Mouse (Mus musculus) forebrain, embryonic 10.5 days (tissue): Measurements from ENCODE around the gene Lin37. TPM values are rescaled to one million over a fixed set of nuclear protein-coding genes. Genes with fewer than 3 reads are reported as not detected.

Source experiments
- DNase-seq: peaks from one replicate; pipeline ENCODE4 v3.0.0-alpha.2; 2017; ENCODE audit warnings: low spot score; ENCODE audit errors: extremely low spot score
- H3K27ac ChIP-seq: fragments of 300-500 bp; sonication (generic); 2 replicates; pipeline ENCODE4 v1.5.1; 2016; ENCODE audit warnings: mild to moderate bottlenecking
- H3K27me3 ChIP-seq: fragments of 300-500 bp; sonication (generic); 2 replicates; pipeline ENCODE4 v1.6.1; 2016; ENCODE audit warnings: mild to moderate bottlenecking; ENCODE audit not compliant: poor library complexity, severe bottlenecking
- H3K36me3 ChIP-seq: fragments of 300-500 bp; sonication (generic); replicated peaks from 2 replicates; pipeline ENCODE4 v1.6.1; 2016; ENCODE audit warnings: mild to moderate bottlenecking, moderate library complexity
- H3K4me1 ChIP-seq: fragments of 300-500 bp; sonication (generic); 2 replicates; pipeline ENCODE4 v1.6.1; 2016
- H3K4me3 ChIP-seq: fragments of 300-500 bp; sonication (generic); 2 replicates; pipeline ENCODE4 v1.5.1; 2016; ENCODE audit warnings: mild to moderate bottlenecking, moderate library complexity
- H3K9me3 ChIP-seq: fragments of 300-500 bp; sonication (generic); 2 replicates; pipeline ENCODE4 v1.6.1; 2016; ENCODE audit warnings: mild to moderate bottlenecking, moderate library complexity
- WGBS: fragments of 180-500 bp; shearing (Covaris S2); methylation state at CpG from one replicate; pipeline ENCODE4 v1.1.7; 2016; 5-methylcytosine and 5-hydroxymethylcytosine counted together
- polyA plus RNA-seq: library from polyadenylated mRNA; unstranded; fragments of >200 nt; fragmentation: Nextera tagmentation; extraction: Ambion mirVana; gene quantifications from 2 replicates; pipeline ENCODE4 v1.2.1, GENCODE M21; 2016

The Lin37 gene
- polyA plus RNA-seq, 1 experiment from 2014 or later, result 40.7 TPM

- under 1% methylated on average over 66 of the region's 84 CpGs for WGBS
- peak within 1 kb of the TSS; percentile 97 for H3K27ac ChIP-seq
- H3K4me1 ChIP-seq, result peaks cover 43% of the 10 kb centered on the region
- H3K9me3 ChIP-seq, result no peaks in the 10 kb centered on the region
- H3K36me3 ChIP-seq, result peaks cover 49% of the 10 kb centered on the region
- peaks cover 21% of the 10 kb centered on the region for H3K27me3 ChIP-seq
- DNase-seq, result peak; percentile 97
- H3K4me3 ChIP-seq, result peak within 1 kb of the TSS; percentile 75
Measured at GRCm38 (mm10) chr7:30534633-30535577, 24.7 kb downstream of the Lin37 start, which contains the start of gene Arhgap33. TSS of gene Arhgap33 (minus strand) at chr7:30535060.

GRCm38 (mm10) chr7:30533941-30534632 lies 25.6 kb downstream of the Lin37 start:
- WGBS, result 7% methylated on average over 26 of the region's 26 CpGs
- DNase-seq, result peak; percentile 53
- Histone ChIP-seq H3K4me1 (peaks cover 43% of the 10 kb centered on the region), H3K36me3 (peaks cover 49% of the 10 kb centered on the region), H3K4me3 (peak overlapping the region; percentile 75), H3K27ac (peak overlapping the region; percentile 97), H3K9me3 (no peaks in the 10 kb centered on the region), H3K27me3 (peaks cover 21% of the 10 kb centered on the region)

GRCm38 (mm10) chr7:30532931-30533330 lies 26.7 kb downstream of the Lin37 start:
- H3K36me3 ChIP-seq, result peaks cover 52% of the 10 kb centered on the region
- WGBS, result 7% methylated on average over 8 of the region's 8 CpGs
- no peak for DNase-seq
- peak overlapping the region; percentile 54; the same call in 1 of the 2 replicates for H3K27ac ChIP-seq
- peak overlapping the region; percentile 75 for H3K4me3 ChIP-seq
- H3K9me3 ChIP-seq, result no peaks in the 10 kb centered on the region
- peaks cover 26% of the 10 kb centered on the region for H3K27me3 ChIP-seq
- peaks cover 43% of the 10 kb centered on the region for H3K4me1 ChIP-seq

GRCm38 (mm10) chr7:30531291-30531815 lies 28.3 kb downstream of the Lin37 start:
- 92% methylated on average over 9 of the region's 9 CpGs for WGBS
- Histone ChIP-seq H3K4me1 (peaks cover 51% of the 10 kb centered on the region), H3K9me3 (no peaks in the 10 kb centered on the region), H3K27ac (no peak overlapping the region), H3K27me3 (peaks cover 41% of the 10 kb centered on the region), H3K36me3 (peaks cover 67% of the 10 kb centered on the region), H3K4me3 (no peak overlapping the region)
- no peak for DNase-seq

- H3K4me1 ChIP-seq, result peaks cover 22% of the 10 kb centered on the region
- H3K9me3 ChIP-seq, result no peaks in the 10 kb centered on the region
- no peak for DNase-seq
- H3K27me3 ChIP-seq, result peaks cover 51% of the 10 kb centered on the region
- H3K27ac ChIP-seq, result peak overlapping the region; percentile 44; the same call in 1 of the 2 replicates
- 79% methylated on average over 14 of the region's 14 CpGs for WGBS
- H3K36me3 ChIP-seq, result peaks cover 97% of the 10 kb centered on the region
- no peak overlapping the region for H3K4me3 ChIP-seq
Measured at GRCm38 (mm10) chr7:30526981-30527380, 32.7 kb downstream of the Lin37 start.

- DNase-seq, result no peak
- 17% methylated on average over 17 of the region's 17 CpGs for WGBS
- Histone ChIP-seq H3K36me3 (peaks cover 91% of the 10 kb centered on the region), H3K4me3 (peak overlapping the region; percentile 10), H3K27ac (peak overlapping the region; percentile 44; the same call in 1 of the 2 replicates), H3K27me3 (peaks cover 50% of the 10 kb centered on the region), H3K4me1 (peaks cover 19% of the 10 kb centered on the region), H3K9me3 (no peaks in the 10 kb centered on the region)
Measured at GRCm38 (mm10) chr7:30526399-30526798, 33.2 kb downstream of the Lin37 start.

GRCm38 (mm10) chr7:30525954-30526353 lies 33.7 kb downstream of the Lin37 start:
- H3K27me3 ChIP-seq, result peaks cover 50% of the 10 kb centered on the region
- peak overlapping the region; percentile 44; the same call in 1 of the 2 replicates for H3K27ac ChIP-seq
- no peaks in the 10 kb centered on the region for H3K9me3 ChIP-seq
- peaks cover 21% of the 10 kb centered on the region for H3K4me1 ChIP-seq
- H3K36me3 ChIP-seq, result peaks cover 87% of the 10 kb centered on the region
- no peak for DNase-seq
- peak overlapping the region; percentile 10; the same call in 1 of the 2 replicates for H3K4me3 ChIP-seq
- WGBS, result 26% methylated on average over 10 of the region's 10 CpGs

GRCm38 (mm10) chr7:30524487-30524886 lies 35.2 kb downstream of the Lin37 start:
- Histone ChIP-seq H3K4me1 (peaks cover 31% of the 10 kb centered on the region), H3K27ac (no peak overlapping the region), H3K4me3 (no peak overlapping the region), H3K9me3 (no peaks in the 10 kb centered on the region), H3K36me3 (peaks cover 72% of the 10 kb centered on the region), H3K27me3 (peaks cover 50% of the 10 kb centered on the region)
- DNase-seq, result no peak
- WGBS, result 83% methylated on average over 6 of the region's 6 CpGs

GRCm38 (mm10) chr7:30522871-30523270 lies 36.8 kb downstream of the Lin37 start:
- Histone ChIP-seq H3K27ac (no peak overlapping the region), H3K36me3 (peaks cover 56% of the 10 kb centered on the region)
- WGBS, result 87% methylated on average over 10 of the region's 10 CpGs

GRCm38 (mm10) chr7:30520856-30521255 lies 38.8 kb downstream of the Lin37 start:
- H3K36me3 ChIP-seq, result peaks cover 36% of the 10 kb centered on the region
- peak overlapping the region; percentile 31; the same call in 1 of the 2 replicates for H3K27ac ChIP-seq
- H3K4me1 ChIP-seq, result peaks cover 23% of the 10 kb centered on the region
- WGBS, result 75% methylated on average over 5 of the region's 5 CpGs
- no peaks in the 10 kb centered on the region for H3K9me3 ChIP-seq
- DNase-seq, result no peak
- no peak overlapping the region for H3K4me3 ChIP-seq
- peaks cover 25% of the 10 kb centered on the region for H3K27me3 ChIP-seq

More at GRCm38 (mm10) chr7:30522871-30523270, 36.8 kb downstream of the Lin37 start:
- H3K4me3 ChIP-seq, result no peak overlapping the region
- H3K27me3 ChIP-seq, result peaks cover 44% of the 10 kb centered on the region
- no peak for DNase-seq
- H3K9me3 ChIP-seq, result no peaks in the 10 kb centered on the region
- H3K4me1 ChIP-seq, result peaks cover 36% of the 10 kb centered on the region

- Histone ChIP-seq H3K36me3 (peaks cover 31% of the 10 kb centered on the region), H3K27ac (peak overlapping the region; percentile 31; the same call in 1 of the 2 replicates), H3K9me3 (no peaks in the 10 kb centered on the region), H3K4me1 (peaks cover 22% of the 10 kb centered on the region), H3K4me3 (no peak overlapping the region), H3K27me3 (peaks cover 28% of the 10 kb centered on the region)
- DNase-seq, result no peak
- 64% methylated on average over 4 of the region's 4 CpGs for WGBS
Measured at GRCm38 (mm10) chr7:30520396-30520795, 39.2 kb downstream of the Lin37 start.

- peaks cover 10% of the 10 kb centered on the region for H3K36me3 ChIP-seq
- no peaks in the 10 kb centered on the region for H3K9me3 ChIP-seq
- peaks cover 10% of the 10 kb centered on the region for H3K27me3 ChIP-seq
- WGBS, result 41% methylated on average over 8 of the region's 8 CpGs
- H3K4me1 ChIP-seq, result peaks cover 22% of the 10 kb centered on the region
- DNase-seq, result no peak
- H3K27ac ChIP-seq, result 0 out of 2 replicates have a peak overlapping the region, but pooled peaks have one; percentile 25
- H3K4me3 ChIP-seq, result peak overlapping the region; percentile 11; the same call in 1 of the 2 replicates
Measured at GRCm38 (mm10) chr7:30518325-30518724, 41.3 kb downstream of the Lin37 start.
